Mouse (Mus musculus) megakaryocyte-erythroid progenitor cell, adult 5-6 weeks (primary cell): Measurements from ENCODE around the gene Bmt2. TPM values are rescaled to one million over a fixed set of nuclear protein-coding genes. Genes with fewer than 3 reads are reported as not detected.
A peak's percentile ranks its signal among the peaks of the same experiment; 100 is the strongest.

ENCODE experiments used
- ATAC-seq: replicated peaks from 2 replicates; pipeline ENCODE4 v1.8.0; 2016; ENCODE audit warnings: mild to moderate bottlenecking, inconsistent platforms; ENCODE audit not compliant: severe bottlenecking, poor library complexity, low FRiP score, low TSS enrichment
- total RNA-seq, 2 experiments: library from RNA; stranded (forward) in 1 of 2; stranded (reverse) in 1 of 2; fragments of 200-1000, 215-1000 nt in 1 of 2; fragments of >200 nt in 1 of 2; fragmentation: Nextera tagmentation in 1 of 2; gene quantifications; 2 replicates each; pipeline ENCODE4 v1.2.3; 2014 to 2017

The Bmt2 gene
- total RNA-seq, 2 experiments from 2014 or later = 3.4 to 3.5 TPM

DNA sequence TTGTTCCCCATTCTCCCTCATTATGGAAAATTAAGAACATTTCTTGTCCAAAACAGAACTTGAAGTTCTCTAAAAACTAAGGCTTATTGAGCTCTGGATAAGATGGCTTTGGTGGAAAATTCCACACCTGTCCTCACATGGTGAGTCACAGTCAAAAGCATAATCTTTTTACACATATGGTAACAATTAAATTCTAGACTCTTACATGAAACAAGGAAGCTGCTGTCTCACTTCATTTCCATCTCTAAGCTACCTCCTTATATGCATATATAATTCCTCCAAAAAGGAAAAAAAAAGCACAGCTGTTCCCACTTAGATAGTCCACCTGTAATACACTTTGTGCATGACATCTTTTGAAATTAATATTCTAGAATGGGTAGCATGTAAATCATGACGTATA is 45.2 kb downstream of the Bmt2 start:
- ATAC-seq = no peak

DNA sequence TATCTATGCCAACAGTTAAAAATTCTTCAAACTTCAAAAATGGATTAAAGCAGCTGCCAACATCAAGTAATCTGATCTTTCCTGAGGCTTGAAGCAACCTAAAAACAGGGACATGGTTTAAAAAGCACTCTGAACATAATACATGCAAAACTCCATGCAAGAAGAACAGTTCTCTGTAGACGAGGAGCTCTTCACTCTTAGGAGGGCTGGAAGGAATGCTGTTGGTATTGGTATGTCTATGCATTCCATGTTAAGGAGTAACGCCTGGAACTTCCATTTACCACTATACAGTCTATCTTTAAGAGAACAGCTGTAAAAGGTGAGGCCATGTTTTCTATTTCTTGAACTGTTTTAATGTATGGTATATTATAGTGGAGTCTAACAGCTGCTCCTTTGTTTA is 47.2 kb downstream of the Bmt2 start:
- ATAC-seq = no peak

- 0 out of 2 replicates have a peak, but pooled peaks have one; percentile 26 for ATAC-seq
Observed at GRCm38 (mm10) chr6:13619618-13620017, 58.1 kb downstream of the Bmt2 start.

DNA sequence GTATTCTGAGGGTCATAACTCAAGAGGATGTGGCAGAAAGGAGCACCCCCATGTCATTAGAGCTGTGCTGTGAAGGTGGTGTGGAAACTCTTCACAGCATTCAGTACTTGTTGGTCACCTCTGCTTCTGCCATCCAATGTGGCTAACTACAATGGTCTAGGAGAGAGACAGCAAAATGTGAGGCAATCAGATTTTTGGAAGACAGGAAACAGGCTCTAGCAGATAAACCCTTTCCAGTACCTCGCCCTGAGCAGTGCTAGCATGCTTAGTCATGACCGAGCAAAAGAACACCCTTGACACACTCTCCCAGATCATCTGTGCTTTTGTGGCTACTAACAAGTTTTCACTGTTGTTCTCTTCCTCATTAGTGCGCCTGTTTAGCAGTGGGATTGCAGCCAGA is 60.7 kb downstream of the Bmt2 start:
- peak; percentile 87 for ATAC-seq

DNA sequence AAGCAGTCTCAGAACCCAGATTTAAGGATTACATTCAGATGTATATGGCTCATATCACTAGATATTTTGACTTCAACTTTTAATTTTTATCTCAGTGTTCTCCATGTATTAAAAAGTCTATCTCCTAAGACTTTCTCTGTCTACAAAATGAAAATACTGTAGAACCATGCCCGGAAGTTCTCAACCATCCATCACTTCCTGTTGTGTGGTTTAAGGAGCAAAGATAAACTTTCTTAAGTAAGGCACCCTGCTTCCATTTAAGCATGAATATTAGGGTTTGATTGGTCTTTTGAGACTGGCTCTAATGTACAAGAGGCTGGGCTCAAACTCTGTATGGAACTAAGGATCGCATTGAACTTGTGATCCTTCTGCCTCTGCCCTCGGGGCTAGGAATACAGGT is 63.2 kb downstream of the Bmt2 start:
- no peak for ATAC-seq

DNA sequence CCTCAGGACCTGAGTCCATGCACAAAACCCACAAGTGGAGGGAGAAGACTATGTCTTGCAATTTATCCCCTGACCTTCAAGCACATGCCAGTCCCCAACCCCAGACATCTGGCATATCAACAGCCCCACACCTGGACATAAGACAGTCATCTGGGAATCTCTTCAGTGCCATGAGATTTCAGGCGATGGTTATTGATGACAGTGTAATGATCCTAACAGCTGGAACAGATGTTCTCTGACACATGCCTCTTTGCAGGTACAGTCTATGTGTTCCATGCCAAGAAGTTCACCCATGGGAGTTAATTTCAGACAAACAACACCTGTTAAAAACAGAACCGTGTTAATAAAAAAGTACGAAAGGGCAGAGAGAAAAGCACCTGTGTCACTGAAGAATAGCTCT is 64.1 kb downstream of the Bmt2 start:
- ATAC-seq = no peak

DNA sequence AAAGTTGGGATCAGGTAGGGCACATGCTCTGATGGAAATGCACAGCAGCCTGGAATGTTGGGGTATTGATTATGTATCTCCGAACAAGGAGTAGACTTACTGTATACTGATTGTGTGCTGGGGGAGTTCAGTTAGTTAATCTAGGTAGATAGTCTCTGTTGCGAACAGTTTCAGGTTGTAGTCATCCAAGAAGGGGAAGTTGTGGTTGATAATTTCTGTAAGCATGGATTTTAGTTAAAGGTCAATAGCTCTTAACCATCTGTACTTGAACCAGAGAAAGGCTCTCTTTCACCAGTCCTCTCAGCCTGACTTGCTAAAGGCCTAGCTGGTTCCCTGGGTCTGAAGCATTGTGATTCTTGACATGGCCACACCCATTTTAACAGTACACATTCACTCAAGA is 66.9 kb downstream of the Bmt2 start:
- ATAC-seq = no peak

DNA sequence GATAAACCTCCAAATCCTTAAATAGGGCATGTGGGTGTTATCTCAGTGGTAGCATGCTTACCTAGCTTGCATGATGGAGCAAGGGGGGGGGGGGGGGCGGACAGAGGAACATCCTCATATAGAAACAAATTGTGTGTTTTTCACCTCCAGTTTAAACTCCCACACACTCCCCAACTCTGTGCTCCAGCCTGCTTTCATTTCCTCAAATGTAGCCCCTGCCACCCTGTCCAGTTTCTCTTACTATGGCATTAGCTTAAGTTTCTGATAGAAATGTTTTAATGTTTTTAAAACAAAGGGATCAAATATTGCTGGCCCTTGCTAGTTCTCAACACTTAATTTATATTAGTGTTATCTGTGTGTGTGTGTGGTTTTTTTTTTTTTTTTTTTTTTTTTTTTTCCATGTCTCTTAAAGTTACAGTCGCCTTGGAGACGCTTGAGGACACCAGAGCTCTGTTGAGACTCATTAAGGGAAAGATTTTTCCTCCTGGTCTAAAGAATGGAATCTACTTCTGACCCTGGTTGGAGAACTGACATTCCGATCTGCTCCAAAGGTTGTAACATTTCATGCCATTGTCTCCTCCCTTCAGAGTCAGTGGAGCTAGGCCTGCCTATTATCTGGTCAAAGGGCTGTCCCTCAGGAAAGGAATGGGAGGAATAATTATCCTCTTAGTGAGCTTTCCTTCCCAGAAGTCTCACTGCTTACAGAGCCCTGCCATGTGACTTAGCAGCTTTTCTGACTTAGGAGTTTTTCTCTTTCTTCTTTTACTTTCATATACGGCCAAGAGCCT is 68.2 kb downstream of the Bmt2 start:
- ATAC-seq = no peak

- peak; percentile 85 for ATAC-seq
Observed at GRCm38 (mm10) chr6:13607621-13608493, 69.9 kb downstream of the Bmt2 start, which contains the start of gene Tmem168. Gene Tmem168, minus strand, starts transcription at chr6:13608100.

DNA sequence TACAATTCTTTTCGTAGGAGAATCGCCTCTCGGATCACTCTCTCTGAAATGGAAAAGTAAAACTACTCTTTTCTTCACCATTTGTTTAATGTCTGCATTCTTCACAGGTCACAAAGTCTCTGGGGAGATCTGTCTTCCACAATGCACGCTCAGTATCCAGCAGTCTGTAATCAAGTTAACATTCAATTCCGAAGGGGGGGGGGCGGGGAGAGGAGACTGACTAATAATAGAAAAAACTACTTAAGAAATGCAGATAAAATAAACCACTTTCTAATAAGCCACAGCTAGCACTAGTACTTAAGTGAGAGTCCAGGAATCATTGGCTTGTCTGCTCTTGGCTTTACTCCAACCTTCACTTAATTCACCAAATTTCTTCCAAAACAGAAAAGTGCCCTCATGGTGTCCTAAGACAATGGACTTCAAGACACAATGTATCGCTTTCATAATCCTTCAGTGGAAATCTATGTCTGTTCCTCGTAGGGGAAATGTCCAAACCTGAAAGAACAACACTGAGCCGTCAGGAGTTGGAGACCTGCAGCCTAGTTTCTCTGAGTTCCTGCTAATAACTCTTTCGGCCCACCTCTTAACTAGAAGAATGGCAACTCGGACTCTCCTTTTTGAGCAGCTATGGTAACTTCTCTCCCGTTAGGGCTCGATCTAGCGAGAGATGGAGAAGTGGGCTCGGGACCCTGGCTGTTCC is 70.7 kb downstream of the Bmt2 start:
- ATAC-seq = peak; percentile 36

DNA sequence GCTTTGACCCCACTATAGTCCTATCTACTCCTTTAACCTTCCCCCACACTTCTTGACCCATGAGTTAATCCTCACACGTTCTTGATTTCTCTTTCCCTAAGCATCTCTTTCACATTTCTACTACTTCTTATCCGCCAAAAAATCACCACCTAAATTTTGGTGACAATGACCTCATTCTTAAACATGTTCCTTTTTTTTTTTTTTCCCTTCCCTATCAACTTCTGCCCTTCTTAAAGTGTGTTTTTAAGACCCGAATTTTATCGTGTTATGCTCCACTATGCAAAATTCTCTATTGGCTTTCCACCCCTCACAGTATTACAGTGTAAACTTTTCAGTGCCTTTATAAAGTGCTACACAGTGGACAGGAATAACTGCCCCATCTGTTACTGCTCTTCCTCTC is 71.4 kb downstream of the Bmt2 start:
- ATAC-seq = no peak

DNA sequence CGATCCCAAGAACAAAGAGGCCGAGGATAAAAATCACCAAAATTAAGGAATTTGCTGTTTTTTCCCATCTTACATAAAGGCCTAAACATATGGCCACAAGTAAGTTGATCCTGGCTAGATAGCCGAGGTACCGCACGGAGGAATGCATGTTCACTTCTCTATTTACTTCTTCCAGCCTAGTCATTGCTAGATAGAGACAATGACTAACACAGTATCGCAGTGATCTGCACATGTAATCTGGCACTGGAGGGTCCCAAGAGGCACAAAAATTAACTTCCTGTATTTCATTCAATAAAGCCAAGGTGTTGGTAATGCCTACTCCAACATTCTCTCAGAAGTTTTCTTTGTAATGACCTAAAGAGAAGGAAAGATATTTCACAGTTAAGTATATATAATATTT is 74.6 kb downstream of the Bmt2 start:
- no peak for ATAC-seq

GRCm38 (mm10) chr6:13601587-13601986 is 76.2 kb downstream of the Bmt2 start:
- ATAC-seq = peak; percentile 42

DNA sequence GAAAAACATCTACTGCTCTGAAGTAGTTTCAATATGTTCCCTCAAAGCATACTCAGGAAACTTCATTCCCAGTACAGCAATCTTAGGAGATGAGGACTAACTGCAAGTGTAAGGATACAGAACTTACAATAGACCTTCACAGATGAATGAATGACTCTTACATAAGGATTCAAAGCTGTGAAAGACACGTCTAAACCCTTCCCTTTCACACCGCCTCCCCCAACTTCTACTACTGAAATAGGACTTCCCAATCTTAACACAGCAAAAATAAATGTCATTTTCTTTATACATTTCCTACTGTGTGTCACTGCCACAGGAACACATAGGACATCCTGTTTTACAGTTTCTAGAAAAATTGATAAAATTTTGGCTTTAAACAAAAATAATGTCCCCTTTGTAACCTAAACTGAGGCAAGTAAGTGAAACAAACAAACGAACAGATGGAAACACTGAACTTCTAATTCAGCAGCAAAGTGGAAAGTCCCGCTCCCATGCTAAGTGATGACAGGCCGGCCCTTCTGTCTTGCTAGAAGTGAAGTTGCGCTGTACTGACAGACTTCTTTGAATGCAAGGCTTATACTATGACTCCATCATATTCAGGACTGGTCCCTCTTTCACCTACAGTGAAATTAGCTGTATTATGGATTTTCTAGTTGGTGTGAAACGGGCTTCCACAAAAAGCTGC is 79.4 kb downstream of the Bmt2 start:
- ATAC-seq = no peak

GRCm38 (mm10) chr6:13592729-13593345 is 84.9 kb downstream of the Bmt2 start:
- peak; percentile 79 for ATAC-seq

GRCm38 (mm10) chr6:13586560-13586959 is 91.2 kb downstream of the Bmt2 start:
- ATAC-seq = no peak

GRCm38 (mm10) chr6:13586154-13586553 is 91.6 kb downstream of the Bmt2 start:
- ATAC-seq = peak; percentile 85

- ATAC-seq = no peak
Observed at GRCm38 (mm10) chr6:13584788-13585187, 93.0 kb downstream of the Bmt2 start.

- ATAC-seq = no peak
Observed at GRCm38 (mm10) chr6:13582075-13582474, 95.7 kb downstream of the Bmt2 start.
